Mouse (Mus musculus) G1E (cell line): ENCODE data around the gene Rtn4rl2. TPM values are rescaled to one million over a fixed set of nuclear protein-coding genes. Genes with fewer than 3 reads are reported as not detected.

Experiments used
- ATAC-seq: 2 replicates; pipeline ENCODE4 v1.8.0; 2016; ENCODE audit warnings: mild to moderate bottlenecking; ENCODE audit not compliant: insufficient number of reproducible peaks, poor library complexity, low FRiP score, severe bottlenecking; ENCODE audit errors: extremely low read depth
- DNase-seq: peaks from one replicate; pipeline ENCODE4 v3.0.0; 2012; ENCODE audit warnings: low spot score
- H3K27me3 ChIP-seq: 2 replicates; pipeline ENCODE4 v1.6.1; 2012; ENCODE audit warnings: mild to moderate bottlenecking, low read length, inconsistent platforms; ENCODE audit not compliant: insufficient read depth
- H3K36me3 ChIP-seq: replicated peaks from 2 replicates; pipeline ENCODE3; 2012; ENCODE audit warnings: mild to moderate bottlenecking, inconsistent platforms
- H3K4me1 ChIP-seq: 2 replicates; pipeline ENCODE4 v1.6.1; 2012; ENCODE audit warnings: low read depth, low read length, inconsistent platforms, mixed read lengths; ENCODE audit not compliant: insufficient read depth
- H3K4me3 ChIP-seq: 2 replicates; pipeline ENCODE4 v1.5.1; 2012; ENCODE audit warnings: low read depth, mild to moderate bottlenecking, inconsistent platforms, low read length, moderate library complexity, mixed read lengths
- H3K9me3 ChIP-seq: replicated peaks from 2 replicates; pipeline ENCODE4 v1.6.1; 2012; ENCODE audit warnings: inconsistent platforms
- CTCF ChIP-seq: IDR thresholded peaks from 2 replicates; pipeline ENCODE4 v1.5.1; 2012; ENCODE audit warnings: low read depth, low read length, inconsistent platforms, mixed read lengths
- GATA1 ChIP-seq: IDR thresholded peaks from 2 replicates; pipeline ENCODE4 v1.6.1; 2012; ENCODE audit warnings: borderline replicate concordance, low read length, inconsistent platforms, mixed read lengths
- GATA2 ChIP-seq: IDR thresholded peaks from 2 replicates; pipeline ENCODE4 v1.6.1; 2012; ENCODE audit warnings: low read depth, low read length, inconsistent platforms, borderline replicate concordance
- POLR2AphosphoS5 ChIP-seq: IDR thresholded peaks from 2 replicates; pipeline ENCODE4 v1.6.1; 2012; ENCODE audit warnings: low read depth, low read length, inconsistent platforms; ENCODE audit not compliant: insufficient replicate concordance
- TAL1 ChIP-seq: conservative IDR thresholded peaks from 2 replicates; pipeline ENCODE4 v1.6.1; 2012; ENCODE audit warnings: low read depth, low read length, inconsistent platforms, mixed read lengths
- polyA plus RNA-seq: library from polyadenylated mRNA; stranded (reverse); fragments of >175 nt; gene quantifications from 2 replicates; pipeline ENCODE4 v1.2.3, GENCODE M21; 2012
- total RNA-seq, 2 experiments: library from RNA; stranded (forward) in 1 of 2; stranded (reverse) in 1 of 2; fragments of 200-1000 nt in 1 of 2; fragments of >200 nt in 1 of 2; fragmentation: Nextera tagmentation in 1 of 2; gene quantifications; 2 replicates each; pipeline ENCODE4 v1.2.3; 2014 to 2017

Gene Rtn4rl2
- total and polyA plus RNA-seq, 3 experiments: not detected

DNA sequence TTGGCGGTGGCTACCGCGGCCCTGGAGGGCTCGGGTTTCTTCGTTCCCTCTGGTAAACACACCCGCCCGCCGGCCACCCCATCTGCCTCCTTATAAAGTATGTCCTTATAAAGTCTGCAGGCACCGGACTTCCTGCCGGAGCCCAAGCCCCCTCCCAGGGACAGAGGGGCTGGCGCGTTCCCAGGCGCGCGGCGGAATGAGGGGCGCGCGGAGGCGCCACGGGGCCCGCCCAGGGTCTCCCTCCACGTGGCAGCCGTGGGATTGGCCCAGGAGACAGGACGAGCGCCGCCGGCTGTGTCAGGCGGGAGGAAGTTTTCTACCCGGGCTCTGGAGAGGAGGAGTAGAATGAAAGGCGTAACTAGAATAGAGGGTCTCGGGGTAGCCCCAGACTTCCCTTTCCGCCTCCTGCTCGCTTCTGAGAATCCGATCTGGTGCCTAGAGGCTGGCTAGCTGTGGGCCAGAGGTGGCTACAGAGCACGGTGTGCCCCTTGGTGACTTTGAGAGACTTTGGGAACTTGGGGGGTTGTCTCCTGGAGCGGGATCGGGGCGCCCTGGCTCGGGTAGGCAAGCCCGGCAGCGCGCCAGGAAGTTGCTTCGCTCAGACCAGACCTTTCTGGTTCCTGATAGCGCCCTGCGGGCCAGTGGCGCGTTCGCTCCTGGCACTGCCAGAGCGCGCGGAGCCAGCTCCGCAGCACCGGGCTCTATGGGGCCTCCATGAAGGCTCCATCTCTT, 46.3 kb downstream of the Rtn4rl2 start:
- Histone ChIP-seq H3K9me3 (no peaks in the 10 kb centered on the region), H3K27me3 (peaks cover 67% of the 10 kb centered on the region), H3K4me1 (peaks cover 8% of the 10 kb centered on the region), H3K4me3 (no peak overlapping the region), H3K36me3 (no peaks in the 10 kb centered on the region)
- DNase-seq (no peak), ATAC-seq (no peak)
- no peak for TF ChIP-seq CTCF
- TF ChIP-seq GATA1: no peak
- no peak for TF ChIP-seq TAL1
- TF ChIP-seq POLR2AphosphoS5: no peak
- no peak for TF ChIP-seq GATA2

DNA sequence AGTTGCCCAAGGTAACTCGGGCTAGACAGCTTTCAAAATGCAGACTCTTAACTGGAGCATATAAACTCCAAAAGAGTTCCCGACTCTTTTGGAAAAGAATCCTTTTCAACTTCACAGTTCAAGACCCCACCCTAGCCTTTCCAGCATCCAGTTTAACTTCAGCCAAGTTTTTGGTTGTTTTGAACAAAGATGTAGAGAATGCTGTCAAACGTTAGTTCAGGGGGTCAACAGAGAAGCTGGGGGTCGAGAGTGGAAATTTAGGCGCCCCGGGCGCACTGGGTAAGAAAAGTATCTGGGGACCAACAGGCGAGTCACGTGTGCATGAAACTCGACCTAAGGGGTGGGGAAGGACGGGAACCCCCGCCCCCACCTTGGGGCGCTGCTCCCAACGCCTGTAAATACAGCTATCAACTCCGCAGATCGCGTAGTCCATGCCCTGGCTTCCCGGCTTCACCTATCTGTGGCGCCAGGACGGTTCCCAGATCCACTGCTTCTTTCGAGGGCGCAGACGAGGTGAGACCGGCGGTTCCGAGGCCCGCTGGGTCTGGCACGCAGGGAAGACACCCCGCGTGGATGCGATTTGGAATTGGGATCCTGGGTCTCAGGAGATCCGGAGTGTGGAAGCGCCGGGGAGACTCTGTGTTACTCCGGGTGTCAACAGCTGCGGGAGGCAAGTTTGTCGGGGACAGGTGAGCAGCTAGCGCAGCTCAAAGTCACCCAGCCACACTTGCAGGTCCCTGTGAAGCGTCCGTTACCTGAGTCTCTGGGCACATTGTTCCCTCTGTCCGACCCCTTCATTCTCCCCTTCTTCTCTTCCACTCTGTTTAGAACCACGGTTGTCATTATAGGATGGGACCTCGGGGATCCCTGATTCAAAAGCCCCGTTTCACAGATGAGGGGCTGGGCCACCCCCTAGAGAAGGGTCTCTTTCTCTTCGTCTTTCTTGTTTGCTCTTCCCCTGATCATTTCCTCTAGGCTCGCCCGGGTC, 47.2 kb downstream of the Rtn4rl2 start:
- Histone ChIP-seq H3K4me1 (peaks cover 8% of the 10 kb centered on the region), H3K9me3 (no peaks in the 10 kb centered on the region), H3K4me3 (no peak overlapping the region), H3K27me3 (peaks cover 62% of the 10 kb centered on the region), H3K36me3 (no peaks in the 10 kb centered on the region)
- DNase-seq: no peak
- ATAC-seq: no peak
- TF ChIP-seq GATA1: no peak
- no peak for TF ChIP-seq GATA2
- TF ChIP-seq CTCF: no peak
- TF ChIP-seq TAL1: no peak

DNA sequence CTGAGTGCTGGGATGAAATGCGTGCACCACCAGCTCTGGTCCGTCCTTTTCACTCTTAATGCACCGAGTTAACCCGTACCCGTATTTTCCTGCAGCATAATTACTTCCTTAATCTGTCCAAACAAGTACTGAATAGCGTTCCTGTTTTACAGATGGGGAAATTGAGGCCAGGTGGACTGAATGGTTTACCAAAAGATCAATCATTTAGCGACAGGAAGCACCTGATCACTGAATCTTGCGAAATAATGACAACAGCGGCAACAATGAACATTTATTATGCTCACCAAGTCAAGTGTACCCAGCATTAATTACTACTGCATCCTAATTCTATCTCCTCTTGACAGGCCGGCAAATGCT, 47.9 kb downstream of the Rtn4rl2 start, which contains the start of gene Slc43a1:
Slc43a1 (plus strand) TSS at position 258 of the 357 bp plus-strand sequence.
- no peak for TF ChIP-seq POLR2AphosphoS5
- TF ChIP-seq CTCF: no peak
- no peak for TF ChIP-seq GATA2
- TF ChIP-seq GATA1: no peak
- TF ChIP-seq TAL1: no peak
- peaks cover 8% of the 10 kb centered on the region for H3K4me1 ChIP-seq
- H3K36me3 ChIP-seq: no peaks in the 10 kb centered on the region
- ATAC-seq (no peak), DNase-seq (no peak)
- H3K9me3 ChIP-seq: no peaks in the 10 kb centered on the region
- H3K27me3 ChIP-seq: peaks cover 57% of the 10 kb centered on the region
- H3K4me3 ChIP-seq: no peak within 1 kb of the TSS

DNA sequence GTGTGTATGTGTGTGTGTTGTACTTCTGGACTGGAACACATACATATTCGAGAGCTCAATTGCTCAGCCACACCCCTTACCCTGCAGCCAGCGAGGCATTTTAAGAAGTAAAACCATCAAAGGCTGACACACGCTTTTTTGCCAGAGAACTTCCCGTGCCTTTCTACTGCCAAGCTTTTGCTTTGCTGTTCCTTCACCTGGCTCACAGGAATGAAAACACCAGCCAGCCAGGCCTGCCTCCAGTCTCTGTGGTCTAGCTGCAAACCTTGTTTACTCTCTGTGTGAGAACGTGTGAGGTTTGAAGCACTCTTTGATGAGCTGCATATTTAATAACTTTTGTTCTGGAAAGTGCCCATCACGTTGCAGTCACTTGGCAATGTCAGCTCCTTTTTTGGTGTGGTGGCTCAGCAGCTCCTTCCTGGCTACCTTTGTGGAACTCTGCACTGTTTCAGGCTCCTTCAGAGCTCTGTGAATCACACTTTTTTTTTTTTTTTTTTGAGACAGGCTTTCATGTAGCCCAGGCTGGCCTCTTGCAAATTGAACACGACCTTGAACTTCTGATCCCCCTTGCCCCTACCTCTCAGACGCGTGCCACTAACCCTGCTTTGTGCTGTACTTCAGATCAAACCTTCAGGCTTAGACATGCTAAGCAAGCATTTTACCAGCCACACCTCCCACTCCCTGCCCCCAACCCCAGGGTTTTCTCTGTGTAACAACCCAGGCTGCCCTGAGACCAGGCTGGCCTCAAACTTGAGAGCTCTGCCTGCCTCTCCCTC, 48.5 kb downstream of the Rtn4rl2 start:
- Histone ChIP-seq H3K4me3 (no peak overlapping the region), H3K36me3 (no peaks in the 10 kb centered on the region), H3K4me1 (peaks cover 8% of the 10 kb centered on the region), H3K27me3 (peaks cover 57% of the 10 kb centered on the region), H3K9me3 (no peaks in the 10 kb centered on the region)
- no peak for TF ChIP-seq TAL1
- TF ChIP-seq GATA2: no peak
- TF ChIP-seq CTCF: no peak
- no peak for TF ChIP-seq POLR2AphosphoS5
- no peak for TF ChIP-seq GATA1
- ATAC-seq (no peak), DNase-seq (no peak)

DNA sequence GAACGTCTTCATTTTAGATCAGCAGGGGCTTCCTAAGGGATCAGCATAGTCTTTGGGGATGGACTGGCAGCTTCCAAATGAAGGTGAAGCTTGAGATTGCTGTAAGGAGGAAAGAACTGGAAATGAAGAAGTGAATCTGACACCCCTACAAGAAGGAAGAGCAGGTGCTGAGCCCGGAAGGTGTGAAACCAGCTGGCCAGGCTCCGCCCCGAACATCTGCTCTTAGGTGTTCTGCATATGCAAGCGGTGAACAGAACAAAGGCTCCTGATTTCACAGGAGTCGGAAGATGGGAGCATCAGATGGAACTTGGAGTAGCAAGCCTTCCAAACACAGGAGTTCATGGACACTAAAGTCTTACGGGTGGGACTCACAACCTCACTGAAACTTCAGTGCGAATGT, 49.4 kb downstream of the Rtn4rl2 start:
- ATAC-seq: no peak
- no peak overlapping the region for H3K4me3 ChIP-seq
- H3K27me3 ChIP-seq: peaks cover 55% of the 10 kb centered on the region
- H3K9me3 ChIP-seq: no peaks in the 10 kb centered on the region
- TF ChIP-seq CTCF (no peak), GATA1 (no peak)
- no peak for DNase-seq
- peaks cover under 1% of the 10 kb centered on the region for H3K36me3 ChIP-seq
- peaks cover 8% of the 10 kb centered on the region for H3K4me1 ChIP-seq

DNA sequence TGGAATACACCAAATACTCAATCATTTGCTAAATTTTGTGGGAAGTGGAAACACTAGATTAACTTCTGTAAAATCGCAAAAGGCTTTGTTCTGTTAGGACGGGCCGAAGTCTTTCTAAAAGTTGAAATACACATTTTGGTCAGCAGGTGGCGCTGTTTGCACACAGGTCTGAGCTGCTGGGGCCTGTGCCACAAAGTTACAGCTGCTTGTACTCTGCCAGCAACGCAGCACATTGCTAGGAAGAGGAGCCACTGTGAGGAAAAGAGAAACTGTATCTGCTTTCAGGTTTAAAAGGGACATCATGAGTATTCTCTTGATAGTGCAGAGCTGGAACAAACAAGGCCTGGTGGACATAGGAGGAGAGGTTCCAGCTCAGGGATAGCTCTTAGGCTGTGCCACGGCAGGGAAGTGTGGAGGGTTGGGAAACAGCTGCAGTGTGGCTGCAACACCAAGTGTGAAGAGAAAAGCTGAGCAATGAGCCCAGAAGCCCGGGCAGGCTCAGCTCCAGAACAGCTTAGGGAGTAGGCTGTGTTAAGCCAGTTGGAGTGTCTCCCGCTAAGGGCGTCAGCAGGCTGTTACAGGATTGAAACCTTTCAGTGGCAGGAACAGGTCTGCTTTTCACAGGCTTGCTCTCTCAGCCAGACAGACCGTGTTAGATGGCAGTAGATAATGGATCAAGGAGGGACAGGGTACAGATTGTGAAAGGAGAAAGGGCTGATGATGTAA, 54.7 kb downstream of the Rtn4rl2 start:
- 0 out of 2 replicates have a peak, but pooled peaks have one; percentile 22 for ATAC-seq

More for the DNA sequence above, 54.7 kb downstream of the Rtn4rl2 start:
- Histone ChIP-seq H3K4me1 (peaks cover 32% of the 10 kb centered on the region), H3K9me3 (no peaks in the 10 kb centered on the region), H3K36me3 (peaks cover 39% of the 10 kb centered on the region), H3K27me3 (peaks cover 7% of the 10 kb centered on the region; the same call in 1 of the 2 replicates), H3K4me3 (no peak overlapping the region)
- TF ChIP-seq GATA1 (no peak), TAL1 (no peak), CTCF (peak; percentile 68), GATA2 (no peak), POLR2AphosphoS5 (no peak)
- peak; percentile 43 for DNase-seq
